Mouse (Mus musculus) left cerebral cortex, adult 8-10 months (tissue): ENCODE results near the gene Capn1. TPM values are rescaled to one million over a fixed set of nuclear protein-coding genes. Genes with fewer than 3 reads are reported as not detected.

Experiments used
- DNase-seq, 2 experiments: peaks; one replicate each; pipeline ENCODE4 v3.0.0; 2022; ENCODE audit warnings: low spot score in 2 of 2
- total RNA-seq, 4 experiments: library from RNA; stranded (reverse); gene quantifications; 2 replicates each; pipeline ENCODE4 v1.2.4; 2022

The Capn1 gene
- total RNA-seq, 4 experiments from 2014 or later, result 25.6 to 31.5 (median 28.0) TPM

DNA sequence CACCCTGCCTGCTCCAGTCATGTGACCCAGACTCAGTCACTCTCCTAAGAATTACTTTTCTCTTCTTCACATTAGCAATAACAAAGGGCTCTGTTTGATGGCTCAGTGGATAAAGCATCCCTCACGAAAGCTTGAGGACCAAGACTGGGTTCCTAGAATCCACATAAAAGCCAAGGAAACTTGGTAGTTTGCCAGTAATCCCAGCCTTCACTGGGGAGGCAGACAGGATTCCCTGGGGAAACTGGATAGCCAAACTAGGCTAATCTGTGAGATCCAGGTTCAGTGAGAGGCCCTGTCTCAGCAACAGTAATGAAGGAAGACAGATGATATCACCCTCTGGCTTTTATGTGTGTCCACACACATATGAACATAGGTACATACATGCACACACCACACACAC is 24.8 kb downstream of the Capn1 start:
- DNase-seq, result no peak

DNA sequence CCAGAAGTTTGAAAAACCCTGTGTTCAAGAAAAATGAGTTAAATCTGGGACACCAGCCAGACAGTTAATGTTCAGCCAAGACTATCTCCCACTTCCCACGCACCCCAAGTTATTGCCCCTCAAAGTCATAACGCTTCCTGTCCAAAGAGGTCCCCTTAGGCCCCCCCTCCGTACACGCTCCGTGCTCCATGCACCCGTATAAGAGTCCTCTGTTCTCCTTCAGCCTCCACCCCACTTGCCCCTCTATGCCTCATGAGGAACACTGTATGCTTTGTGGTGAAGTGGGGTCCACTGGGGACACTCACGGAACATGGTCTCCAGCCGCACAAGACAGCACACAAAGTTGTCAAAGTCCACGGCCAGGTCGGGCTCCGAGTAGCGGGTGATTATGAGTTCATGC is 25.7 kb downstream of the Capn1 start:
- DNase-seq, result no peak

DNA sequence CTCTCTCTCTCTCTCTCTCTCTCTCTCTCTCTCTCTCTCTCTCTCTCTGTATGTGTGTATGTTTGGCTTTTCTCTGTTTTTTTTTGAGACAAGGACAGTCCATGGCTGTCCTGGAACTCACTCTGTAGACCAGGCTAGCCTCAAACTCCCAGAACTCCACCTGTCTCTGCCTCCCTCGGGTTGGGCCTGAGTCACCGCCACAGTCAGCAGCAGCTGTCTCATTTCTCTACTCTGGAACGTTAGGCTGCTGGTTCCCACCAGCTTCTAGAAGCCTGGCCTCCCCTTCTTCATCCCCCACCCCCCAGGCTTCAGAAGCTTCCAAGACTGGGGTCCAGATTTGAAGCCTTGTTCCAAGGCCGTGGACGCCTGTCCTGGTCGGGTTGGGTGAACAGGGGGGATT is 26.1 kb downstream of the Capn1 start:
- DNase-seq, result no peak

DNA sequence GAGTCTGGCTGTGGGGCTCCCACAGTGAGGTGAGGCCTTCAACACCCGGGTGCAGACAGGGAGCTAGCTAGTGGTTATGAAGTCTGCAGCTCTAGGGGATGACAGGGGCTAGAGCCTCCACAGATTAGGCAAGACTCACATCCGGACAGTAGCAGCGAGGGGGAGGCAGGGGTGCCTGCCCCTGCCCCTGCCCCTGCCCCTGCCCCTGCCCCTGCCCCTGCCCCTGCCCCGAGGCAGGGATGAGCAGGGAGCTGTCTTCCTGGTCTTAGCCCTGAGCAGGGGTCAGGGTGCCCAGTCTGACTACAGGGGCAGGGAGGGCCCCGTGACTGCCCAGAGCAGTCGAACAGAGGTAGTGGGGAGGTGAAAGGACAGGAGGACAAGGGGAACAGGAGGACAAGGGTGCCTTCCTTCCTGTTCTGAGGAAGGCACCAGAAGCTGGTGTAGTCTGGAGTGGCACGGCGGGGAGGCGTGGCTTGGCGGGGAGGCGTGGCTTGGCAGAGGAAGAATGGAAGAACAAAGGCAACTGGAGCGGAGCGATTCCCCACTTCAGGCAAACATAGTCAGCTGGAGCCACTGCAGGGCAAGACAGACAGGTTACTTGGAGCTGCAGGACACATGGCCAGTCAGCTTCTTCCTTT is 26.8 kb downstream of the Capn1 start:
- DNase-seq, result no peak

DNA sequence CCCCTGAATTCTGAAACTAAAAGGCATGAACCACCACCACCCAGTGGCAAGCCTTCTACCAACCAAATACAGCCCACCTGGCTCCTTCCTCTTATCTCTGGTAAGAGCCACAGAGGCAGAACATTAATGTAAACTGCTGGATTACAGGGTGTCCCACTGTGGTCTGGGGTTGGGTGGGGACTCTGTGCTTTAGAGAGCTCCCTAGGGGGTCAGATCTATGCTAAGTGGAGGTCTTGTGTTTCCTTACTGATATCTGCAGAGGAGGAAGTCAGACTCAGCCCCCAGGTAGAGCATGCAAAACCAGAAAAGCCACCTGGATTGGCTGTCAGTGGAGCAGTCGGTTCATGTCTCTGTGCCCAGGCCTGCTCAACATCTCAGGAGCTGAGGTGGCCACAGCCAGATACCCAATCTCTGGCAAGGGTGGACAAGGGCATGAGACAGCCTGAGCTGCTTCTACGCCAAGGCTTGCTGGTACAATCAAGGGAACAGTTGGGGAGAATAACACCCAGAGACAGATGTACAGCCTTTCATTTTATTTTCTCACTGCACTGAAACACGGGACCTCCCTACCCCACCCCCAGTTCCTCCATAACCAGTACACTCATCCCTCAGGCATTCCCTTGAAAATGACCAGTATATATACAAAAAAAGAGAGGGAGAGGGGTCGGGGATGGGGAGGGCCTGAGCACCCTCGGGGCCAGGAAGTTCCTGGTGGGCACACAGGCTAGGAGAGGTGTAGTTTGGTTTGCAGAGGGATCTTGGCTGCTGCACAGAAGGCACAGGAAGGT is 27.5 kb downstream of the Capn1 start:
- DNase-seq, result no peak

DNA sequence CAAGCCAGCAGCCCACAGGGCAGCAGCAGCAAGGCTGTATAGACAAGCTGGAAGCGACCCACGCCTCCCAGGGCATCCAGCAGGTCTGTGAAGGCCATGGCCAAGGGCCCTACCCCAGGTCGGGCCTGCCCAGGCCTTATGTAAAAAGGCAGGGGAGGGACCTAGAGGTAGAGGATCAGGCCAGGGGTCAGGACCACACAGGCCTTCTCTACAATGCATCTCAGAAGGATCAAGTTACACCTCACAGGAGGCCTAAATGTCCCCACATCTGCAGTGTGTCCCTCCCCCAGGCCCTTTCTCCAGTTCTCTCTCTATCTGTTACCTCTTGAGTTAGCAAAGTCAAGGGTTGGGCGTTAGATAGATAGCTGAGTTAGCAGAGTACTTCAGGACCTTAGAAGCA is 29.7 kb downstream of the Capn1 start, which contains the start of gene Slc22a20:
TSS of gene Slc22a20 (minus strand) at position 101 of the 400 bp plus-strand sequence.
- no peak for DNase-seq

DNA sequence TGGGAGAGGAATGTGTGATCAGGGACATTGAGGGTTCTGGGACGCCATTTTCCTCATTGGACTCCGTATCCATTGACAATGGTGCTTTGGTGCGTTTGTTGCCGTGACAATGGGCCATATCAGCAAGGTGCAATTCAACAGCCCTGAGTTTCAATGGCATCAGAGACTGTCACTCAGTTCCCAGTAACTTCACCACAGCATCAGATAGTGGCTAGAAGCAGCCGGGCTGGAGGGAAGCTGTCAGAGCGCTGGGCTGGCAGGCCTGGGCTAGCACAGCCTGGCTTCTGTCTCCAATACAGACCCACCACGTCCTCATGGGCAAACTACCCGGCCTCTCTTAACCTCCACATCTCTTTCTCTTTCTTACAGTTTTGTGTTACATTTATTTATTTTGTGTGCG is 35.2 kb downstream of the Capn1 start:
- DNase-seq, result no peak

DNA sequence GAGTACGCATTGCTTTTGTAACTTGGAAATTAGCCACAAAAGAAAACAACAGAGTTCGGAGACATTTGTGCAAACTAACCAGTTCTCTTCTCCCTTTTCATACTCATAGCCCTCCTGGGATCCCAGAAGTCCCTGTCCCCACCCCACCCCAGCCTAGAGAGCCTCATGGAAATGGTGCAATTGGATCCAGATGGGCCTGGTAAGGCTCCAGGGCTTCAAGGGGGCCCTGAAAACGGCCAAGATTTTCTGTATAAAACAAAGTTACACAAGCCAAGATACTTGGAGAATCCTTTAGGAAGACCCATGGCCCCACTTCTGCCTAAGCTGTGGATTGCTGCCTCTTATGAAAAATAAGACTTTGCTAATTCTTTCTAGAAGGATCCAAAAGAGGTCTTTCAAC is 38.0 kb downstream of the Capn1 start:
- no peak for DNase-seq

DNA sequence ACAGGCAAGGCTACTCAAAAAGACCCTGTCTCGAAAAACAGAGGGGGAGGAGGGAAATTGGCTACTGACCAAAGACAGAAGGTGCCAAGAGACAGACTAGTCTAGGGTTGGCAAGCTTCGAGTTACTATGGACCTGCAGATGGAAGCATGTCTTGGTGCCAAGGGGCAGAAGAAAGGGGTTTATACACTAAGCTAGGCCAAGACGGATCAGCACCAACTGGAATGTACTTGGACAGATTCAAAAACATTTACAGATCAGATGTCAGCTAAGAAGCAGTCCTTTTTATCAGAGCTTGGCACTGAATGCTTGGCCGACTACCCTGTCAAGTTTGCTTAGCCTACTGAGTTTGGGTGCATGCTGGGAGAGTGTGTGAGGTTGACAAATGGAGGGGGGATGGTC is 40.0 kb downstream of the Capn1 start:
- peak in 1 of 2 experiments; percentile 26 for DNase-seq

DNA sequence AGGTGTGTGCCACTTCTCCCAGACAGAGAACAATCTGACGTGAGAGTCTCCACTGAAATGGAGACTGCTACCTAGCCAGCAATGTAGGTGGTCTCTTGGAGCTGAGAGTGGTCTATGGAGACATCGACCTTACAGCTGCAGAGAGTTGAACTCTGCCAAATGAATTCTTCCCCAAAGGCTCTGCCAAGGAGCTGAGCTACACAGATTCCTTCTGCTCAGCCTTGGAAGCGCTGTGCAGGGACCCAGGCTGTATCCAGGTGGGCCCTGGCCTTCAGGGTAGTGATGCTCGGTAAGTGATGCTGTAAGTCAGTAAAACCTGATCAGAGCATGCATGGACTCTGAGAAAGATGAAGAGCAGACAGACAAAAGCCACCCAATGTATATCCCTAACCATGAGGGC is 40.6 kb downstream of the Capn1 start:
- DNase-seq, result no peak

DNA sequence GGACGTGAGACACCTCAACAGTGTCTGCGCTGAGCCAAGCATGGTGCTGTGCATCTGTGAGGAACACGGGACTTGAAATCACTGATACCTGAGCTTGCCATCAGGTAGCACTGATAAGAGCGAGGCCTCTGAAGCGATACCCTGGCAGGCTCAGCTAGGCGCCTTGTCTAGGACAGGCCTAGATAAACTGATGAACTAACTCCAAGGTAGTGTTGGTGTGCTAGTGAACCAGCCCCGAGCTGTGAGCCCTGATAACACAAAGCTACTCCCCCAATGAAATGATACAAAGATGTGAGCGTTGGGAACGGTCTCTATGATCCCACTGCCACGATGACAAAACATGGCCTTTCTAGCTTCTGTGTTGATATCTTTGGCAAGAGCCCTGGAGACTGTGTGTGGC is 48.0 kb downstream of the Capn1 start:
- no peak for DNase-seq

DNA sequence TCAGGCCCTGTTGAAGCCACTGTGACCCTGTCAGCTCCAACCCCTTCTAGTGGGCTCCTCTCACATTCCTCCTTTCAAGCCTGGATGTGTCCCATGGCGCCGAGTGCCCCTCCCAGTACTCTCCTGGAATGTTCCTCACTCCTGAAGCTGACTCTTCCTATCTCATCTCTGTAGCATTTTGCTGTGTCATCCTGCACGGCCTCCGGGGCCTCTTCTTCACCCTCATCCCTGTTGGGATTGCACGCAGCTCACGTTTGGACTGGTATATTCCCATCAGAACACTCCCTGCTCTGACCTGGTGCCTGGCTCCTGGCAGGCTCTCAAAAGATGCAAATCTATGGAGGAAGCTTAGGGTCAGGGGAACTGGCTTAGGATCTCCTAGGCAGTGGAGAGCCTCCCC is 48.9 kb downstream of the Capn1 start:
- no peak for DNase-seq

DNA sequence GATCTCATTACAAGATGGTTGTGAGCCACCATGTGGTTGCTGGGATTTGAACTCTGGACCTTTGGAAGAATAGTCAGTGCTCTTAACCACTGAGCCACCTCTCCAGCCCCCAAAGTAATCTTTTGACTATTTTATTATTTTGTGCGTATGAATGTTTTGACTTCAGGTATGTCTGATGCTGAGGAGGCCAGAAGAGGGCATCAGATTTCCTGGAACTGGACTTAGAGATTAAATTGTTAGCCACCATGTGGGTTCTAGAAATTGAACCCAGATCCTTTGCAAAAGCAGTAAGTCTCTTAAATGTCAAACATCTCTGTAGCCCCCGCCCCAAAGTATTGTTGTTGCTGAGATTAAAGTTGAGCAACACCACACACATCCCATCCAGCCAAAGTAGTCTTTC is 49.8 kb downstream of the Capn1 start:
- DNase-seq, result no peak

DNA sequence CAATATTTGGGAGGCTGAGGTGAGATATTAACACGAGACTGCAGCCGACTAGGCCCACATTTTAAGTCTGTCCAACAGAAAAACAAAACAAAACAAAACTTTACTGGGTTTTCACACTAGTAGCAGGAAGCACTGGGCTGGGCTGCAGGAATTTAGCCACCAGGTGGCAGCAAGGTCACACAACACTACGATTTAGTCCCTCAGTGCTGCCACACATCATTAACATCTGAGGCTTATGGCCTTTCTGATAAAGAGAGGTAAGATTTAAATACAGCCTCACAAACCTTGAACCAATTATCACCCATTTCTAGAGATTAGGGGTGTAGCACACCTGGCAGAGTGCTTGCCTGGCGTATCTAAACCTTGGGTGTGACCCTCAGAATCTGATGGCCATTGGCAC is 50.4 kb downstream of the Capn1 start:
- peak in 1 of 2 experiments; percentile 39 for DNase-seq

DNA sequence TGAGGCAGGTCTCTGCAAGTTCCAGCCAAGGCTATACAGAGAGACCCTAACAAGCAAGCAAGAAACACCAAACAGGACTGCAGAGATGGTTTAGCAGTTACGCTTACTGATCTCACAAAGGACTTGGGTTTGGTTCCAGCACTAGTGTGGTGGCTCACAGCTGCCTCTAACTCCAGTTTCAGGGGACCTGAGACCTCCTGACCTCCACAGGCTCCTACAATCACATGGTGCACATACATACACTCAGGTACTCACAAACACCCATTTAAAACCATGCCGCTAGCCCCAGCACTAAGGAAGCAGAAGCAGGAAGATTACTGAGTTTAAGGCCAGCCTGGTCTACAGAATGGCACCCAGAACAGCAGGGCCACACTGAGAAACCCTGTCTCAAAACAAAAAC is 50.9 kb downstream of the Capn1 start:
- no peak for DNase-seq

DNA sequence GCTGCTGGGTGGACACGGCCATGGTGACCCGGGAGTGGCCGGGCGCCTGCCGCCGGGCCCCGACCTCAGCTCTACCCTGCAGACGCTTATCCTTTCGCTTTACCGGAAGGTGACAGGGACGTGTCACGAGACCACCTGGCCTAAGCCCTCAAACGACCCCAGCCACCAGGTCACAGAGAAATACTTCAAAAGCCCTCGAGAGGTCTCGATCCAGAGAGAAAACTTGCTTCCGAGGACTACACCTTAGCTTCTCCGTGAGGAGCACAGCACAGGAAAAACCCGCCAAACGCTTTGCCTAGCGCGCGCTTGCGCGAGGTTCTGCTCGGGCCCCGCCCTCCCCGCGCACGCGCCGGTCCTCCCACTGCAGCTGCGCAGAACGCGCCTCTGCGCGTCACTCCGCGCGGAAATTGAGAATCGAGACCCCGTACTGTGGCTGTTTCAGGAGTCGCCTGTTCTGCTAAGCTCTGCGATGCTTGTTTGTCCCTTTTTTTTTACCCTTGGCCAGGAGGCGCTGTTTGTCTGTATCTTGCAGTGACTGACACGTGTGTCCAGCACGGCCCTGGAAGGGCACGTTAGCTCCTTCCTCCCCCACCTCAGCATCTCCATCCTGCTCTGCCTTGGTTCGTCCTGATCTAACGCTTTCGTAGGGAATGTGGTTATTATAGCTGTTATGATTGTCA is 51.7 kb downstream of the Capn1 start, which contains the start of gene Pola2:
TSS of gene Pola2 (minus strand) at position 320 of the 680 bp plus-strand sequence.
- peak; percentile 72 to 74 for DNase-seq

DNA sequence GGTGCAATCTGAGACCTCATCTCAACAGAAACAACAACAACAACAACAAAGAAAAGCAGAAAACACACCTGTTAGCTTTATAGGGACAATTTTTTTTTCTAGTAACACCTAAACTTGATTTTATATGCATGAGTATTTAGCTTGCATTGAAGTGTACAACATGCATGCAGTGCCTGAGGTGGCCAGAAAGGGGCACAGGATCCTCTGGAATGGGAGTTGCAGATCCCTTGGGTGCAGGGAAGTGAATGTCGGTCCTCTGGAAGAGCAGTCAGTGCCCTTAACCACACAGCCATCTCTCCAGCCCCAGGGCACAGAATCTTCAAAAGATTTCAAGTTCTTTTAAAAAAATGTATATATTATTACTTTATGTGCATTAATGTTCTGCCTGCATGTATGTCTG is 53.0 kb downstream of the Capn1 start:
- no peak for DNase-seq

DNA sequence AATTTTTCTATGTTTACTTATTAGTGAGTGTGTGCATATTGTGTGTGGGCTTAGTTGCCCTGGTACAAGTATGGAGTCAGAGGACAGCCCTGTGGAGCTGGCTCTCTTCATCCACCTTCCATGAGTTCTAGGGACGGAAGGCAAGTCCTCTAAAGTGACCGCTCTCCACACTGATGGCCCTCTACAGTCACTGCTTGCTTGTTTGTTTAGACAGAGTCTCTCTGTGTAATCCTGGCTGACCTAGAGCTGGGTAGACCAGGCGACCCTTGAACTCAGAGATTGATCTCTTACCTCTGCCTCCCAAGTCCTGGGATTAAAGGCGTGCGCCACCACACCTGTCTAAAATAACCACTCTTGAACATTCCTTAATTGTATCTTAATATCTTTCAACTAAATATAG is 58.3 kb downstream of the Capn1 start:
- no peak for DNase-seq

DNA sequence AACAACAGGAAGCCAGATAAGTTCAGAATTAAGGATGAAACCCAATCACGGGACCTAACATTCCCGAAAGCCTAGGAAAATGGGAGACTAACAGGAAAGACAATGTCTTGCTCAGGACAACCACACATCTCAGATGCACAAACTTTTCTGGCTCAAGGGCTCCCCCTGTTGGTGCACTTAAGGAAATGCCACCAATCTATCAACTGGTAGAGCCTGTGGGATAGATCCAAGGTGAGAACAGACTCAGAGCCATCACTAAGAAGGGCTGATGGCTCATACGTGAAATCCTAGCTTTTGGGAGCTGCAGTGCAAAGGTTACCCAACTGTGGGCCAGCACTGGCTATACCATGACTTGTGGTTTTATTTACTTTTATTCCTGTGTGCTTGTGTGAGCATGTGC is 59.0 kb downstream of the Capn1 start:
- DNase-seq, result peak; percentile 36 to 39

DNA sequence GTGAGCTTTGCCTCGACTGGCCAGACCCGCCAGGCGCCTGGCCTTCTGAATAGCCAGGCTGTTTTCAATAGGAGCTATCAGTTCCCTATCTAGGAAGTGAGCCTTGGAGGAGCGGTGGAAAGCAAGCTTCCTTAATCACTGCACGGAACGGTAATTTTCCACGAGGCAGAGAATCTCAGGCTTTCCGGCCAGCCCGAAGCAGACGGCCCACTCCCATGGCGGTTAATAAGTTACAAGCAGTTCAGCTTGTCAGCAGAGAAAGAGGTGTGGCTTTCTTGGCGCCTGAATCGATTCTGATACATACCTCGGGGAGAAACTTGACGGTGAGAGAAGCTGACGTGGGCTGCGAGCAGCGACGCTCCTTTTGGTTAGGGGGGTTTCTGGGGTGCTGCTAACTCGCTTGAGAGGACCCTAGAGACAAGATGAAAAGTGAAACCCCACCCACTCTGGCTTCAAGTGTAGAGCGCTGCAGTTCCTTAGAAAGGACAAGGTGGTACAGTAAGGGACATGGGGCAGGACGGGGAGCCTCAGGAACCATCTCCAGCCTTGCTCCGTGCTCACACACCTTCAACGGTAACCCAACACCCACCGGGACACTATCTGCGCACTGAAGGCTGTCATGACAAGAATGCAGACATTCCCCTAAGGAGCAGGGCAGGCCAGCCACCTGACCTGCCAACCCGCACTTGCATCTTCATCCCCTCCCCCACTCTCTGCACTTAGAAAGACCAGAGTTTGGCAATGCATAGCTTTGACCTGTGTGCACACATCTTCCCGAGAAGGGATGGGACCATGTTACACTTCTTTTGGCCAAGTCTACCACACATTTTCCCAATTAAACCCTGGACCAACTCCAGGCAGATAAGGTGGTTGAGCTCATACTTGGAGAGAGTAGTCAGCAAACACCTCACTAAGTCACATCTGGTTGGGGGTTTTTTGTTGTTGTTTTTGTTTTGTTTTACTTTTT is 59.7 kb downstream of the Capn1 start:
- no peak for DNase-seq

DNA sequence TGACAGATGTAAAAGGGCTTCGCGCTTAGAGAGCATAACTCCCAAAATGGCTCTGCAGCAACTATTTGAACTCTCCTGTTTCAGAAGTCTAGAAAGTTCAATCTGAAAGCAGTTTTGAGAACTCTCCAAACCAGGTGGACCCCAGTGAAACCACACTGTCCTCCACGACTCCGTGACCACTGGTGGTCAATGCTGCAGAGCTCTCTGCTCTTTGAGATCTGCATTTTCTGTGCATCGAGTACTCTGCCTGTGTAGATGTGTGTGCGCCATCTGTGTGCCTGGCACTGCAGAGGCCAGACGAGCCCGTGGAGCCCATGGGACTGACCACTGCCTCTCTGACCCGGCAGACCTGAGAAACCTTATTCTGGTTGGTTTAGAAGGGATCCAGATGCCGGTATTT is 60.8 kb downstream of the Capn1 start:
- no peak for DNase-seq
